In the genomic region with DNA sequence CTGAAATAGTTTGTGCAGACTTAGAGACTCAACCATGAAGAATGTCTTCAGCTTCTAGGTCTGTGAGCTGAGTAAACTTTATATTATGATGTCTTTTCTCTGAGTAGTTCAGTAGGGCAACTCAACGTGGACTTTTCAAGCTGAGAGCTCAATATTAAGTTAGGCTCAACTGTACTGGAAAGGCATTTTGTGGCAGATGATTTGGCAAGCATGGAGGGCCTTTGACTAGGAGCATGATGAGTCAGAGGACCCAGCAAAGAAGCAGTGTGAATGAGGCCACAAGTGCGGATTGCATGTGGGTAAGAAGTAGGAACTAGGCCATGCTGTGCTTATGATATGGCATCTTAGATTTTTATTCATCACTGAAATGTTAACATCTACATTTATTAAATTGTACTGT, we compare ENCODE assay signal across 25 mouse cellular contexts.
DNase-seq lines count a peak whose midpoint lies in the region; ATAC-seq and TF ChIP-seq lines count a peak whose summit lies in the region.
"Had no signal": no experiment of that assay in that cellular context is flagged by ENCODE, and none has a peak within 500 bp of the region (broad histone marks: within the 10 kb centered on the region; RNA-seq: fewer than 3 reads in every experiment).

No protein-coding gene starts in this region.

- TF ChIP-seq CTCF in kidney, adult 2 months (conservative IDR thresholded peaks at IDR 0.05; ENCODE audit: insufficient read depth, insufficient read length, low read depth, low read length): no peak
- no peak for TF ChIP-seq CTCF in stomach, postnatal 0 days (IDR thresholded peaks at IDR 0.05; ENCODE audit: low read depth)

- no peak overlapping the region for H3K4me2 ChIP-seq in stomach, postnatal 0 days (replicated peaks; ENCODE audit: low read depth)
- H3K4me2 ChIP-seq: embryonic facial prominence, embryonic 13.5 days; embryonic facial prominence, embryonic 15.5 days; forebrain, embryonic 12.5 days had no signal

- TF ChIP-seq POLR2A in kidney, adult 2 months (IDR thresholded peaks at IDR 0.05; ENCODE audit: low read depth, low read length): no peak

- ATAC-seq in stomach, postnatal 0 days (ENCODE audit: low FRiP score, low TSS enrichment): no peak
- ATAC-seq: activated CD4-positive, CD25-positive, alpha-beta regulatory T cell, adult 4 months; forebrain, embryonic 14.5 days; forebrain, embryonic 16.5 days had no signal

- H3K4me1 ChIP-seq in kidney, adult 2 months (ENCODE audit: control insufficient read depth, insufficient read depth, low read length): no peaks in the 10 kb centered on the region
- H3K4me1 ChIP-seq in stomach, postnatal 0 days (replicated peaks; ENCODE audit: control insufficient read depth, insufficient read depth): no peaks in the 10 kb centered on the region
- no peaks in the 10 kb centered on the region for H3K4me1 ChIP-seq in limb, embryonic 10.5 days
- H3K4me1 ChIP-seq: embryonic facial prominence, embryonic 13.5 days; embryonic facial prominence, embryonic 15.5 days; forebrain, embryonic 10.5 days; forebrain, embryonic 12.5 days had no signal

- peaks cover 1% of the 10 kb centered on the region; the same call in 1 of the 2 replicates for H3K36me3 ChIP-seq in kidney, adult 2 months (ENCODE audit: control insufficient read depth, insufficient read depth, low read length)
- H3K36me3 ChIP-seq in stomach, postnatal 0 days (ENCODE audit: control insufficient read depth, insufficient read depth, low read length): peaks cover 7% of the 10 kb centered on the region; the same call in 1 of the 2 replicates
- 0 out of 2 replicates have a peak, but pooled peaks cover 1% of the 10 kb centered on the region for H3K36me3 ChIP-seq in limb, embryonic 10.5 days

- H3K27ac ChIP-seq in kidney, adult 2 months (ENCODE audit: insufficient read depth, low read depth, low read length): no peak overlapping the region
- H3K27ac ChIP-seq in stomach, postnatal 0 days (replicated peaks): no peak overlapping the region
- H3K27ac ChIP-seq in limb, embryonic 10.5 days: no peak overlapping the region
- H3K27ac ChIP-seq: embryonic facial prominence, embryonic 13.5 days; embryonic facial prominence, embryonic 15.5 days; forebrain, embryonic 10.5 days; forebrain, embryonic 12.5 days had no signal

- DNase-seq in 416B (ENCODE audit: low read depth) (peak; percentile 28), NIH3T3 (ENCODE audit: low read depth) (peak; percentile 70), adipocyte (ENCODE audit: low spot score) (peak; percentile 28)
- DNase-seq in fibroblast of lung, adult 2 months (ENCODE audit: low read depth): peak; percentile 38
- DNase-seq in thymus, postnatal 10 days (ENCODE audit: low spot score in 2 of 2): no peak
- no peak for DNase-seq in kidney, adult 2 months
- DNase-seq in stomach, postnatal 0 days (ENCODE audit: low spot score): no peak
- DNase-seq in limb, embryonic 10.5 days (ENCODE audit: low spot score): no peak
- DNase-seq: adrenal gland, adult 2 months; adrenal gland, postnatal 10 days; adrenal gland, postnatal 36 days; cerebellum, adult 11 months; cerebellum, adult 18-20 months; cerebellum, adult 8-10 months; cerebellum, adult 9-11 months; cerebellum, postnatal 14 days; cerebellum, postnatal 36 days; embryo, embryonic 11 days had no signal

- no peaks in the 10 kb centered on the region for H3K9me3 ChIP-seq in stomach, postnatal 0 days (ENCODE audit: control insufficient read depth, low read length)
- H3K9me3 ChIP-seq in limb, embryonic 10.5 days (replicated peaks): no peaks in the 10 kb centered on the region
- H3K9me3 ChIP-seq: embryonic facial prominence, embryonic 13.5 days; embryonic facial prominence, embryonic 15.5 days; forebrain, embryonic 10.5 days; forebrain, embryonic 12.5 days had no signal

- H3K4me3 ChIP-seq in kidney, adult 2 months (ENCODE audit: insufficient read depth, low read depth, low read length): no peak overlapping the region
- H3K4me3 ChIP-seq in stomach, postnatal 0 days (ENCODE audit: low read depth, low read length): no peak overlapping the region
- H3K4me3 ChIP-seq in limb, embryonic 10.5 days: no peak overlapping the region
- H3K4me3 ChIP-seq: embryonic facial prominence, embryonic 13.5 days; embryonic facial prominence, embryonic 15.5 days; forebrain, embryonic 10.5 days; forebrain, embryonic 12.5 days had no signal

- no peak overlapping the region for H3K9ac ChIP-seq in stomach, postnatal 0 days (ENCODE audit: low read length)
- H3K9ac ChIP-seq: embryonic facial prominence, embryonic 13.5 days; embryonic facial prominence, embryonic 15.5 days; forebrain, embryonic 12.5 days had no signal

- WGBS in kidney, adult 2 months: 90% methylated on average over 2 of the region's 2 CpGs
- 83% methylated on average over 2 of the region's 2 CpGs for WGBS in stomach, postnatal 0 days
- WGBS in limb, embryonic 10.5 days: 93% methylated on average over 2 of the region's 2 CpGs

- no peaks in the 10 kb centered on the region for H3K27me3 ChIP-seq in kidney, adult 2 months (replicated peaks; ENCODE audit: control insufficient read depth, insufficient read depth, low read length)
- no peaks in the 10 kb centered on the region for H3K27me3 ChIP-seq in stomach, postnatal 0 days (ENCODE audit: control insufficient read depth, insufficient read depth, low read length)
- H3K27me3 ChIP-seq in limb, embryonic 10.5 days (ENCODE audit: low read depth, poor library complexity, severe bottlenecking): no peaks in the 10 kb centered on the region
- H3K27me3 ChIP-seq: embryonic facial prominence, embryonic 13.5 days; embryonic facial prominence, embryonic 15.5 days; forebrain, embryonic 12.5 days had no signal

- no peak for TF ChIP-seq EP300 in stomach, postnatal 0 days (optimal IDR thresholded peaks at IDR 0.05)

Comparison
In these comparisons a context has a peak if more than half of its experiments do, and no peak if none do; other contexts are left out.
1. DNase-seq: peak in 416B (single experiment), NIH3T3 (single experiment), adipocyte (single experiment) and fibroblast of lung, adult 2 months (single experiment); none in thymus, postnatal 10 days (0 of 2), kidney, adult 2 months (single experiment), stomach, postnatal 0 days (single experiment) and limb, embryonic 10.5 days (single experiment).